Mouse (Mus musculus) adrenal gland, postnatal 36 days (tissue): ENCODE measurements around the gene Wdr43. TPM values are rescaled to one million over a fixed set of nuclear protein-coding genes. Genes with fewer than 3 reads are reported as not detected.
A peak's percentile ranks its signal among the peaks of the same experiment; 100 is the strongest.

Source experiments
- DNase-seq, 2 experiments: peaks; one replicate each; pipeline ENCODE4 v3.0.0; 2021; ENCODE audit warnings: mixed read lengths in 1 of 2
- total RNA-seq, 2 experiments: library from RNA; stranded (reverse); gene quantifications; 2 replicates each; pipeline ENCODE4 v1.2.3; 2021

Gene Wdr43
- total RNA-seq, 2 experiments from 2014 or later: 52.1 to 107 TPM

DNA sequence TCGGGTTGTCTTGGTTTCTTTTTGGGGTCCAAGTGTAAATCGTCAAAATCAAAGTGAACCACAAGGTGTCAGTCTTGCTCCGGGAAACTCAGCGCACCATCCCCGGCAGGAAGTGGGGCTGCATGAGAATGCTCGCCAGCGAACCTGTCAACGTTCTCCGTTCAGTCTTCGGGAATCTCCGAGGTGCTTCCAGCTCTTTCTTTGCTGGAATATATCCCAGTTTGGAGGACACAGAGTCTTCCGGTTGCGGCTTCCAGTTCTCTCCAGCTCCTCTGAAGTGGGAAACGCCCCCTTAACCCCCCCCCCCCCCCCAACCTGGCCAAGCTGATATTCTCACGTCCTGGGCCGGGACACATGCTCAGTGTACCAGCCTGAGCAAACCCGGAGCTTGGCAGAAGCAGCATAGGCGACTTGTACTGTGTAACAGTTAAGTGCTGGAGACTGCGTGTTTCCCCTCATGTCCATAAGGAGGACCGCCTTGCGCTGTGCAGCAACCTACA lies 47.1 kb downstream of the Wdr43 start:
- DNase-seq: peak; percentile 74 to 81

DNA sequence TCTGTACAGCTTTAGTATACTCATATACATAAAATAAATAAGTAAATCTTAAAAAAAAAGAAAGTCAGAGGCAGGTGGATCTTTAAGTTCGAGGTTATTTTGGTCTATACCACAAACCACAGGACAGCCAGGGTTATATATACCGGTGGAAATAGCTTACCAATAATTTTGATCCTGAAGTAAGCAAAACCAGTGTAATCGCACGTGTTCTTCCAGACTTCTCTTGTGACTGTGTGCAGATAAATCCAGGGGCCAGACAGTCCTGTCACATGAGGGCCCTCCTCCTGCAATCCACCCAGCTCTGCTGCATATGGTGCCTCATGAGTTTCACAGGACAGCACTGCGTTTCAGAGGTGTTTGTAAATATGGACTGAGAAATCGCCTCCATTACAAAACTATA lies 47.8 kb downstream of the Wdr43 start:
- DNase-seq: no peak

DNA sequence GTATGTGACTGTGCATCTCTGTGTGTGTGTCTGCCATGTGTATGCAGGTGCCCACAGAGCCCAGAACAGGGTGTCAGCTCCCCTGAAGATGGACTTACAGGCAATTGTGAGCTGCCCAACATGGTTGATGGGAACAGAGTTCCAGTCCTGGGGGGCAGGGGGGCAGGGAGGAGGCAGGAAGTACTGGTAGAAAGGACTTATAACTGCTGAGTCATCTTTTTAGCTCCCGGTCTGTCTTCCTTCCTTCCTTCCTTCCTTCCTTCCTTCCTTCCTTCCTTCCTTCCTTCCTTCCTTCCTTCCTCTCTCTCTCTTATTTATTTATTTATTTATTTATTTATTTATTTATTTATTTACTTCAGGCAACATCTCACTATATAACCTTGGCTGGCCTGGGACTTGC lies 48.5 kb downstream of the Wdr43 start:
- no peak for DNase-seq

DNA sequence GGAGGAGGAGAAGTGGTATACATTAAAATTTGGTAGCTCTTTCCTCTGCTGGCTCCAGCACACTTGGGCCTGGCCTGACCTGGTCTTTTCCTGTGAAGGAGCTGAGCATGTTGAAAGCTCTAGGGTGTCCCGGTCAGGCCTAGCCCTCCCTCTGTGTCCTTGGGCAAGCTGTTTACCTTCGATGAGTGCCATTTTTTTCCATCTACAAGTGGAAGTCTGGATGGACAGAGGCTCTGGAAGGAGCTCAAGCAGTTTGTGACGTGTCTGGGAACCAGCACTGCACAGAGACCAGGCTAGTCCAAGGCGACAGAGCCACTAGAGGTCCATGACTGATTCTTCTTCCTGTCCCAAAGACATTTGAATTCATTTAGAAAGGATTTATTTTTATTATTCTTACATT lies 49.5 kb downstream of the Wdr43 start:
- DNase-seq: no peak

DNA sequence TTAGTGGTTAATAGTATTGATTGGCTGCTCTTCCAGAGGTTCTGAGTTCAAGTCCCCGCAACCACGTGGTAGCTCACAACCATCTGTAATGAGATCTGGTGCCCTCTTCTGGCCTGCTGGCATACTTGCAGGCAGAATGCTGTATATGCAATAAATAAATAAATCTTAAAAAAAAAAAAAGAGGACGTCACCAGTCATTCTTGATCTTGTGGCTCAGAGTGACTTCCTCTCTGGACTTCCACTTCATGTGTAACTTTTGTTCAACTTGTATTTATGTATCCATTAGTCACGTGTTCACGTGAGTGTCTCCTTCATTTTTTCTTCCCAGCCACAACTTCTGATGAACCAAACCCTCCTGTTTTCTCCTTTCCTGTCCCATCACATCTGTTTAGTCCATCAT lies 53.8 kb downstream of the Wdr43 start:
- no peak for DNase-seq

DNA sequence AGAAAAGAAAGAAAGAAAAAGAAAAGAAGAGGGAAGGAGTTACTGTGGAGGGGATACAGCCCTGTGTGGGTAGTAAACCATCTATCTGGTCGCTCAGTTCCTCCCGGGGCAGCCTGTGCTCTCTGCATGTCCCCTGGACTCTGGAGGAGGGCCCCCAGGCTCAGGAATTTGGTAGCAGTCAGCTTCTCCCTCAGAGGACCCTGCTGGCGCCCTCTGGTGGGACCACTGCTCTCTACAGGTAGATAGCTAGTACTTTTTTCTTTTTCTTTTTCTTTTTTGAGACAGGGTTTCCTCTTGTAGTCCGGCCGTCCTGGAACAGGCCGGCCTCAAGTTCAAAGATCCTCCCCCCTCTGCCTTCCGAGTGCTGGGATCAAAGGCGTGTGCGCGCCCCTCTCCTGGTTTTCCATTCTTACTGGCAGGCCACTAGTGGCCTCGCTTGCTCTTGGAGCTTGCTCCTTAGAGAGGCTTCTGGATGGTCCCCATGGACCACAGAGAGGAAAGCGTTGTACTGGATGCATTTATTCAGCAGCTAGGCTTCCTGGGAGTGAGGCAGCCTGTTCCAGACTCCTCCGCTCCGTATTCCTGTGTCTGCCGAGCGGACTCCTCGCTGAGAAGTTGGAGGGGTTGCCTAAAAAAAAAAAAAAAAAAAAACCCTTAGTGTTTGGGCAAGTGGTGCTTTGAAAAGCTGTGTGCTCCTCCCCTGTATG lies 56.3 kb downstream of the Wdr43 start:
- peak; percentile 48 to 65 for DNase-seq

DNA sequence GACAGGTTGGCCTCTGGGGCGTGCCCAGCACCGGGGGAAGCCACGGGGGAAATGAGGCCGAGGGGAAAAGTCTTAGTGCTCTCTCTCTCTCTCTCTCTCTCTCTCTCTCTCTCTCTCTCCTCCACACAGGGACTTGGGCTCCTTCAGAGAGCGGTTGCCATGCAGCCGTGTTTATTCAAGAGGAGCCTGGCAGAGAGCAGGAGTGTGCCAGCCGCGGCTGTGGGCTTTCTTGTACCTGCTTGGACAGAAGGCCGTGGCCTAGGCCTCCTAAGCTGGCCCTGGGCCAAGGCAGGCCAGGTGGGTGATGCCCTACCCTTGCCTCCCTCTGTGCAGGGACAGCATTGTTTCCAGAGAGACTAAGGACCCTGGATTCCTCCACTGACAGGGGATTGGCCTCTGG lies 57.4 kb downstream of the Wdr43 start, which contains the start of gene Togaram2:
Togaram2 (plus strand) TSS at position 170 of the 400 bp plus-strand sequence.
- no peak for DNase-seq

DNA sequence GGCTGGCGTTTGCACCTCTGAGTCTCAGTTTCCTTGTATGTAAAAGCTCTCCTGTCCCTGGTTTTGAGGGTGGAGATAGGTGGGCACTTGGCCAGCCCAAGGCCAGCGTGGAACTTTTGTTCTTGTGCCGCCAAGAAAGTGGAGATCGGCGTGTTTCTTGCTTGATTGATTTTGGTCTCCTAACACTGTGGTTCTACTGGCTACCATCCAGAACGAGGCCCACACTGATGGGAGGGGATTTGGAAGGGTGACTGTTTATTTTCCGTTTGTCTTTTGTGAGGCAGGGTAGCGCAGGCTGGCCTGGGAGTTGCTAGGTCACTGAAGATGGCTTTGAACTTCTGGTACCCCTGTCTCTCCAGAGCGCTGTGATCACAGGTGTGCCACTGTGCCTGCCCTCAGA lies 58.2 kb downstream of the Wdr43 start:
- no peak for DNase-seq

DNA sequence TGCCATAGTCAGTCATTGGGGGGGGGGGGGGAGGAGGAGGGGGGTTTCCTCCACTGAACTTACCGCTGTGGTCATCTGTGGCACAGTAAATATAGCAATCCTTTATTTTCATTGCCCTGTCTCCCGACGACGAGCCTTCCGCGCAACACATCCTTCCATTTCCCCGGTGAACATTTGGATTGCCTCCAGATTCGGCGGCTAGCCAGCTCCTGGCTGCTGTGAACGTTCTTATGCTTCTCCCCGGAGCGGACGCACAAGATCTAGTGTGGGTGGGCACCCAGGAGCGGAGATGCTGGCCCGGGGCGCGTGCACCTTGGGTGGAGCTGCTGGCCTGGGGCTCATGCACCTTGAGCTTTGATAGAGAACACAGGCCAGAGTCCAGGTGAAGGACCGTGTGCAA lies 59.2 kb downstream of the Wdr43 start:
- peak in 1 of 2 experiments; percentile 53 for DNase-seq

DNA sequence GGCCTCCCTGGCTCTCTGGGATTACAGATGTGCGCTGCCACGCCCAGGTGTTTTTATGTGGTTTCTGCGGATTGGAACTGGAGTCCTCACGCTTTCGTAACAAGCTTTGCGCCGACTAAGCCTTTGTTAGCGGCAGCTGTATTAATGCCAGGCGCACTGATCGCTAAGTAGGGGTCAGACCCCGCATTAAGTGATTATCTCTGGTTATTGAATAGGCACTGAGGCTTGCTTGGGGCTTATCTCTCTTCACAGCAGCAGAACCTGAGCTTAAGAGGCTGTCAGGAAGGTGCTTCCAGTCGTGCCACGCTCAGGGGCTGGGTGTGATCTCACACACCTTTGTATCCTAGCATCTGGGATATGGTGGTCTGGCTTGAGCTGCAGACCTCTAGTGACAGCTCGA lies 66.0 kb downstream of the Wdr43 start:
- no peak for DNase-seq

DNA sequence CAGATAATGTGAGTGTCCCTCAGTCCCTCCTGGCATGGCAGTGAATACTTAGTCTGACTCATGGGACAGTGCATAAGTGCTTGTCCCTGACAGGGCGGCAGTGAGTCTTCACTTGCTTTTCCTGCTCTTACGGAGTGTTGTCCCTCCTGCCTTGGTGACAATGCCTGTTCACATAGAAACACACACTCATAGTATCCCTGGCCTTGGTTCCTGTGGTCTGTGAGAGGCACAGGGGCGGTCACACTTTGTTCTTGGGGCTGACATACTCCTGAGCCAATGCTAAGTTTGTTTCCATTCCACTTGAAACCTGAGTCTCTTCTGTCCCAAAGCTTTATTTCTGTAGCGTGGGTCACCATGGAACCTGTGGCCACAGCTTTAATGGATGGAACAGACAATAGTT lies 66.7 kb downstream of the Wdr43 start:
- DNase-seq: peak in 1 of 2 experiments; percentile 18

DNA sequence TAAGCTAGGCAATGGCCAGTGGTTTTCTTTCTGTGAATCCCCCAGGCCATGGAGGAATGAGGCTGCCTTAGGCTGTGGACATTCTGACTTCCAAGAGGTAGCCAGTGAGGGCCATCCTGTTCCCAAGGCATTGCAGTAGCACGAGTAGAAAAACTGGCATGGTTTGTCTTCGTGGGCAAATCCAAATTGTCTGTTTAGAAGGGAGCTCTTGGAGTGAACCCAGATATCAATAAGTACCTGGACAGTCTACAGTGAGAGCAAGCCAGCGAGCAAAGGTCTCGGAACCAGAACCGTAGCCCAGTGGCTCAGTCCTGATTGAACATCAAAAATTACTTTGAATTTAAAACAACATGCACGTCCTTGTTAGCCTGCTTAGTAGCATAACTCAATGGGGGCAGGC lies 67.6 kb downstream of the Wdr43 start:
- no peak for DNase-seq

DNA sequence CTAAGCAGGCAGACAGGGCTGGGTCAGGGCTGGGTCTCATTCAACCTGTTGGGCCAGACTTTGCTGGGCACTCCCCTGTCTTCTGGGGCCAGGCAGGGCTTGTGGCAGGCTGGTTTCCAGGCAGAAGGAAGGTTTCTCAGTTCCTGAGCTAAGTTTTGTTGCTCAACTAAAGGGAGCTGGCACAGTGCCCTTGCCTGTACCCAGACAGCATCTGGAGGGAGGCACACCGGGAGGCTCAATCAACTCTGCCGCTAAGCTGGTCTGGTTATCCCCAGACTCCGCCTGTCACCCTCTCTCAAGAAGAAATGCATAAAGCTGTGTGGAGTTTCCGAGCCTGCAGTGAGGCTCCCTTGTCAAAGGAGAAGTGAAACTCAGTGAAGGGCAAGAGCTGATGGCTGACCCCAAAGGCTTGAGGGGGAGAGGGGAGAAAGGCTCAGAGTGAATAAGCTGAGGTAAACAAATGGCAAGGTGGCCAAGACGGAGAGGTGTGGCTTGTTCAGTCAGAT lies 68.5 kb downstream of the Wdr43 start:
- DNase-seq: peak in 1 of 2 experiments; percentile 37

DNA sequence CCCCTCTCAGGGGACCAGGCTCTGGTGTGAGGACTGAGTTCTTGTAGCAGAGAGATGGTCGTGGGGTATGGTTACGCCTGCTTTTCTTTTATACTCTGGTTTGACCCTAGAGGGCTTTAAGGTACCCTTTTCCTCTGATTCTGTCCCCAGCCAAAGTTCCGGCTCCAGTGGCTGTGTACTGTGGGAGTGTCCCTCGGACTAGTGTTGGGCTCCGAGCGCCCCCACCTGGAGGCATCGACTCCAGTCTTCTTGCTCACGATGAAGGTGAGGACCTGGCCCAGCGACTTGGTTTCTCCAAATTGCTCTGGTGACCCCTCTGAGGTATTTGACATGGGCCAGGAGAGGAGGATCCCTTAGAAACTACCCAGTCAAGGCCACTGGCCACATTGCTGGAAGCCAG lies 71.7 kb downstream of the Wdr43 start:
- no peak for DNase-seq

DNA sequence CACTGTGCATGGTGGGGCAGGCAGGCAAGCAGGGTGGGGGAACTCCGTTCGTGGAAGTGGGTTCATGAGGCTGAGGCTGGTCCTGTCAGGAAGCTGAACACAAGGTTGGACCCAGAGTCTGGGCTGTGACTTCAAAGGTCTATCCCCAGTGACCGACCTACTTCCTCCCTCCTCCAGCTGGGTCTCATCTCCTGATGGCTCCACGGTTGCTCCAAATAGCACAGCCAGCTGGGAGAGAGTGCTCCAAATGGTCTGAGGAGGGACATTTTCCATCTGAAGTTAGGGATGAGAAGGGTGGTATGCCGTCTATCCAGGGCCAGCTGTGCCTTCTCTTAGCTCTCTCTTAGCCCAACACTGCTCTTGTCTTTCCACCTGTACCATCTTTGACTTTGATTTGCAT lies 74.2 kb downstream of the Wdr43 start:
- DNase-seq: no peak

DNA sequence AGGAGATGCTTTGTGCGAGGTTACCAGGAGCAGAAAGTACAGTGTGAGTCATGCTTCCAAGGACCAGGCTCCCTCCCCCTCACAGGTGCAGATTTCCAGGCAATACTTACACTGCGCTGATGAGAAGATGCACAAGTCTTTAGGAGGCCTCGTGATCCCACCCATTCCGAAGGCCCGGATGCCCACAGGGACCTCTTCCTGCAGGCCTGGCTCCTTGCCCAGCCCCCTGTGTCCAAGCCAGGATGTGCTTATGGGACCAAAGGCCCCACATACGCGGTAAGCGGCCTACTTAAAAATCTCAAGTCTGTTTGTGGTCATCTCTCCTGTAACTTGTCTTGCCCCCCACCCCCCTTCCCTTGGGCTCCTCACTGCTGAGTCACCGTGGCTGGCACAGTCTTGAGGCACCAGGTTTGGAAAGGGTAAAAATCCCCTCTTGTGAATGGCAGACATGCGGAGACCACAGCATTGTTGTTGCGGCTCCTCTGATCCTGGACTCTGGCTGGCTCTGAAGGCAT lies 75.7 kb downstream of the Wdr43 start:
- peak in 1 of 2 experiments; percentile 14 for DNase-seq

DNA sequence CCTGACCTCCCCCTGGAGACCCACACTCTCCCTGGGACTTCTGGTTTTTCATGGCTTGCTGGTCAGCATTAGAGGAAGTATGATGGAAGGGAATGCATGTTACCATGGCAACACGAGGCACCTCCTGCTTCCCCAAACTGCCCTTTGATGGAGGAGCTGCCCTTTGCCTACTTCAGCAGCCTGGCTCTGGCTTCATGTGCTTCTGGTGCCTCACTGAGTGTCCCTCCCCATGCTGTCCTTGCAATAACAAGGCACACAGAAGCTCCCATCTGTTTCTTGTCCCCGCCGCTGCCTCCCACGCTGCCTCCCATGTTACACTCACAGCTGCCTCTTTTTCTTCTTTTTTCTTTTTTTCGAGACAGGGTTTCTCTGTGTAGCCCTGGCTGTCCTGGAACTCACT lies 77.6 kb downstream of the Wdr43 start:
- DNase-seq: no peak

DNA sequence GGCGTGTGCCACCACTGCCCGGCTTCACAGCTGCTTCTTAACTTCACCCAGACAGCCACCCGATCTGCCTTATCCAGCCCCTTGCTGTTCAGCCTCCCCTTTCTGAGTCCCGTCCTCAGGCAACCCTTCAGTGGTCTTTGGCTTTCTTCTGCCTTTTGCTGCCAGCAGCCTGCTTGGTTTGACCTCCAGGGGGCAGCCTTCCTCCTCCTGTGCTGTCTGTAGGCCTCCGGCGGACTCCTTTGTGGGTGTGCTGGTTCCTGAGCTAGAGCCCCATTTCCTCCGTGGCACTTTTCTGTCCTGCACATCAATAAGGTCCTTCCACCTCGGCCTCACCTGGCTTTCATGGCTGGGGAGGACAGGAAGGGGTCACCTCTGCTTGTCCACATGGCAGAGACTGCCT lies 78.1 kb downstream of the Wdr43 start:
- DNase-seq: peak; percentile 19 to 57

DNA sequence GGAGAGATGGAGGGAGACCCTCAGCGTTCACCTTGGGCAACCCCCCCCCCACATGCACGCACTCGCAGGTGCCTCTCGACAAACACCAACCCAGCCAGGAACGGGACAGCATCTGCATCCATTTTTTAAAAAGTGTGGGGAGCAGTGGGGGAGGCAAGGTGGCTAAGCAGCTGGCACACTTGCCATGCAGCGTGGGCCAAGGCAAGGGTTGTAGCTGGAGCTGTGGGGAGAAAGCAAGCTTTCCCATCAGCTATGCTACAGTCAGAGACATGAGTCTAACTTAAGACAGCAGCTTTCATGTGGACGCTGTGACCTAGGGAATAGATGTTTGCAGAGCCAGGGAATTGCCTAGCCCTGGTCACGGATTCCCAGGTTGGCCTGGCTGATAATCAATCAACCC lies 79.5 kb downstream of the Wdr43 start:
- DNase-seq: no peak

DNA sequence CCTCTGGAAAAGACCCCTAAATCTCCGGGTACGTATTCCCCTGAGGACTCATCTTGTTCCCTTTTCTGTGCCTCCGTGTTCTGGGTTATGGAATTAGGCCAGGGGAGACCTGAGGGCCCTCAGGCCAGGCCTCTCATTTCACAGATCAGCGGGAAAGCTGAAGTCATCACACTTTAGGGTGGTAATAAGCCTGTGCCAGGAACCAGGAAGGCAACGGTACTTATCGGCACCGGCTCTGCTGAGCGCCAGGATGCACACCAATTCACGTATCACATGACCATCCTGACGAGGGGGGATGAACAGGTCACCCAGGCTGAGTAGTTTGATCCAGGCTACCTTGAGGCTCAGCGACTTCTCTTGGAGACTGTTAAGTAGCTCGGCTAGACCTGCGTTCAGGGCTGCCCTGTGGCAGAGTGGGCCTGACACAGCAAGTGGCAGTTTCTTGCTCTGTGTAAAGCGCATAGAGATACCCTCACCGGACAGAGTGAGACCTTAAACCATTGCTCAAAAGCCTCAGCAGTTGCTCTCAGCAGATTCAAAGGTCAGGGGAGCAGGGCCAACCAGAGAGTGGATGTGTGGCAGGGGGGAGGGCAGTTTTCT lies 80.1 kb downstream of the Wdr43 start:
- DNase-seq: no peak

DNA sequence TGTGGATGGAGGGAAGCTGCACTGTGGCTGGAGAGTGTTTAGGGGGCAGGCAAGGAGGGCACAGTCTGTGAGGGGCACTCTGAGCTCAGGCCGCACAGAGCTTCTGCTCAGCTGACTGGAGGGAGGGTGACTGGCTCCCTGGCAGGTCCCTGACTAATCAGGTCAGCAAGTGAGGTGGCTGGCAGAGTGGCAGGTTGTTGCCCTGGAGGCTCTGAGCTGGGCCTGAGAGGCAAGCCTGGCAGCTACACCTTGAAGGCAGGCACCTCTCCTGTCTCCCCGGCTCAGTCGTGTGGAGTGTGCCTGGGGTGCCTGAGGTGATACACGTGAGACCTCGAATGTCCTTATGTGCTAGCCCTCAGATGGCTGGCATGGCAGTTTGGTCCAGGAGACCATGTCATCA lies 80.7 kb downstream of the Wdr43 start:
- DNase-seq: no peak

DNA sequence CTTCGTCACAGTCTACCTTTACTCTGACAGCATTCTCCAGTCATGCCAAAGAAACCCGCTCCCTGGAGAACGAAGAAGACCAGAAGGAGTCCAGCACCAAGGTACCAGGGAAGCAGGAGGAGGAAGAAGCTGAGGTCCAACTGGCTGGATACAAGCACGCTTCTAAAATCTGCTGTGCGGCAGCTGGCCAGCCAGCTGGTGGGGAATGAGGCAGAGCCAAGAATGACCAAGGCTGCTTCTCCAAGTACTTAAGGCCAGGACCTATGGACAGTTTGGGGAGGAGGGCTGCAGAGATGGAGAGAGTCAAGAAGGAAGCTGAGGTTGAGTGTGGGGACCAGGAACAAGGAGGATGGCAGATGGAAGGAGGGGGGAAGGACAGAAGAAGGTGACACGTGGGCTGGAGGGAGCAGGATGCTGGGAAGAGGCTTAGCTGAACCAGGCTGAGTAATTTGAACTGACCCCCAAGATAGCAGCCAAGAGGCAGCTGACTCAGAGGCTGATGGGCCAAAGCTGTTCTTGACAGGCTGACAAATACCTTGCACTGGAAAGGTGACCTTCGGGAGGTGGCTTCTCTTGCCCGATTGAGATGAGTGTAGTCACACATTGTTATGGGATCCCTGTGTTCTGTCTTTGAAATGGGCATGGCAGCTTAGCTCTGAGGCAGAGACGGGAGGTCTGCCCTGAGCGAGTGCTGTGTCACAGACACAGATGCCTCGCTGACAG lies 82.4 kb downstream of the Wdr43 start:
- peak; percentile 34 to 47 for DNase-seq

DNA sequence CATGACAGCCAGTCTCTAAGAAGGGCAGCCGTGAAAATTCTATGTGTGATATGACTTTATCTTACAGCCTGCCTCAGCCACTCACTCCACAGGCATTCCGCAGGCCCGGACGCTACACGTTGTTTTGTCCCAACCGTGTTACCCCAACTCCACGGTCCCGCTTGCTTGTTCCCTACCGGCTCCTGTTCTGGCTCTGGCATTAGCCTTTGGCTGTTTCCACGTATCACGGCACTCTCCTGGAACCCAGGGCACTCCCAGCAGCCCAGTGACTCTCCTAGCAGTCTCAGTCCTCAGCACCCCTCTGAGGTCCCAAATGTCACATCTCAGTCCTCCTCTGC lies 82.9 kb downstream of the Wdr43 start:
- DNase-seq: no peak
